Comparison of ENCODE assay signal across 21 mouse cellular contexts in genomic region chr4:48660144-48660543, GRCm38 (mm10). TPM values are rescaled to one million over a fixed set of nuclear protein-coding genes. Genes with fewer than 3 reads are reported as not detected.
"Had no signal": no experiment of that assay in that cellular context is flagged by ENCODE, and none has a peak within 500 bp of the region (broad histone marks: within the 10 kb centered on the region; RNA-seq: fewer than 3 reads in every experiment).

No protein-coding gene starts in this region.

- H3K9ac ChIP-seq: liver, embryonic 13.5 days; midbrain, embryonic 12.5 days; midbrain, embryonic 15.5 days; neural tube, embryonic 13.5 days had no signal

- H3K4me2 ChIP-seq: liver, embryonic 13.5 days; midbrain, embryonic 12.5 days; midbrain, embryonic 15.5 days; neural tube, embryonic 13.5 days had no signal

- H3K9me3 ChIP-seq: liver, embryonic 13.5 days; midbrain, embryonic 12.5 days; midbrain, embryonic 15.5 days; neural tube, embryonic 13.5 days had no signal

- ATAC-seq: midbrain, embryonic 15.5 days had no signal

- H3K36me3 ChIP-seq: liver, embryonic 13.5 days had no signal

- H3K4me3 ChIP-seq: left cerebral cortex, adult 2 months; liver, embryonic 13.5 days; midbrain, embryonic 12.5 days; midbrain, embryonic 15.5 days; neural tube, embryonic 13.5 days had no signal

- H3K27me3 ChIP-seq: liver, embryonic 13.5 days; midbrain, embryonic 12.5 days; midbrain, embryonic 15.5 days; neural tube, embryonic 13.5 days had no signal

- H3K4me1 ChIP-seq: liver, embryonic 13.5 days; midbrain, embryonic 12.5 days; midbrain, embryonic 15.5 days; neural tube, embryonic 13.5 days had no signal

- DNase-seq: kidney, adult 18-20 months; kidney, adult 9 months; kidney, postnatal 14 days; kidney, postnatal 4 days; layer of hippocampus, adult 9-11 months; layer of hippocampus, postnatal 36 days; liver, embryonic 13.5 days; lung, adult 2 months; lung, postnatal 14 days; lung, postnatal 4 days; thymus, adult 18-20 months; thymus, postnatal 36 days had no signal

- H3K27ac ChIP-seq: liver, embryonic 13.5 days; midbrain, embryonic 12.5 days; neural tube, embryonic 13.5 days had no signal

RNA-seq across cellular contexts. Expression of gene Cavin4, which starts 3.2 kb away (rescaled TPM):
- total RNA-seq: liver, adult 2 months; megakaryocyte, adult 5-6 weeks; neutrophil, adult 5-6 weeks had no signal
- polyA plus RNA-seq: liver, adult 2 months; small intestine, adult 2 months; spleen, adult 2 months had no signal
